Mouse (Mus musculus): ENCODE measurements around the gene Gm21985. TPM values are rescaled to one million over a fixed set of nuclear protein-coding genes. Genes with fewer than 3 reads are reported as not detected.
"Not testable (repeated sequence)": the region's sequence is repeated elsewhere in the genome, so short reads cannot be mapped to it uniquely, and the experiment has no call there.

The Gm21985 gene
- polyA plus RNA-seq, 1 experiment from 2014 or later, result not detected

DNA sequence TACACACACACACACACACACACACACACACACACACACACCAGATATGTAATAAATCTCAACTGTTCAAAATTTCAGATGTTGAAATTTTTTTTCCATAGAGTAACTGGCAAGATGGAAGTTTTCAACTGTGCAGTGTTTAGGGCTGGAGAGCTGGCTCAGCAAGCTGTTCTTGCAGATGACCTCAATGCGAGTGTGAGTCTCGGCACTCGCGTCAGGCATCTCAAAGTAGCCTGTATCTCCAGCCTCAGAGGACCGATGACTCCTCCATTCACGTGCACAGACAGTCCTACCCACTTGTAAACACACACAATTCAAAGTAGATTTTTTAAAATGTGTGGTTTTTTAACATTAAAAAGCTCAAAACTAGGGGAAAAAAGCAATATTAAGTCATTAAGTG lies 7.4 kb downstream of the Gm21985 start:
- H3K4me1 ChIP-seq (replicated peaks; ENCODE audit: control insufficient read depth, insufficient read depth, low read length), result no peaks in the 10 kb centered on the region
- H3K9ac ChIP-seq (ENCODE audit: low read length), result no peak overlapping the region
- no peak overlapping the region for H3K27ac ChIP-seq (ENCODE audit: low read depth)
- WGBS, result 92% methylated on average over 6 of the region's 6 CpGs
- H3K9me3 ChIP-seq (ENCODE audit: control insufficient read depth, low read length), result no peaks in the 10 kb centered on the region
- no peak for ATAC-seq (replicated peaks; ENCODE audit: low FRiP score, low TSS enrichment, low read depth)
- H3K36me3 ChIP-seq (ENCODE audit: control insufficient read depth, insufficient read depth, low read length), result no peaks in the 10 kb centered on the region
- H3K4me2 ChIP-seq (ENCODE audit: low read length), result no peak overlapping the region
- H3K27me3 ChIP-seq (replicated peaks; ENCODE audit: control insufficient read depth, insufficient read depth, low read length), result no peaks in the 10 kb centered on the region
- DNase-seq (ENCODE audit: low spot score), result no peak
- no peak overlapping the region for H3K4me3 ChIP-seq (ENCODE audit: low read depth, low read length)

DNA sequence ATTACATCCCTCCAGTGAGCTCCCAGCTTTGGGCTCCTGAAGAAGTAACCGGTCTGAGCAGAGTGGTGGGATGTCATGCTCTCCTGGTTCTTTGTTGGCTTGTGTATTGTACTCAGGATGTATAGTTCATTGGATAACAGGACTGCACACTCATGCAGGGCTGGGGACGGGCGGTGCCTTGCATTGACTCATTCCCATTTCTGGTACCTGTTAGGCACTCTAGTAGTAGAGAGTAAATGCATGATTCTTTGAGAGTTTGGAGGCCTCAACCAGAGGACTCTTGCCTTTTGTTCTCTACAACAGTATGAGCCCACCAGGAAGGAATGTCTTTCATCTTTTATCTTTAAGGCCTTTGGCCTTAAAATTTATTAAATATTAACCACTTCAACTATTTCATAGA lies 10.8 kb downstream of the Gm21985 start:
- no peak overlapping the region for H3K27ac ChIP-seq (ENCODE audit: low read depth)

DNA sequence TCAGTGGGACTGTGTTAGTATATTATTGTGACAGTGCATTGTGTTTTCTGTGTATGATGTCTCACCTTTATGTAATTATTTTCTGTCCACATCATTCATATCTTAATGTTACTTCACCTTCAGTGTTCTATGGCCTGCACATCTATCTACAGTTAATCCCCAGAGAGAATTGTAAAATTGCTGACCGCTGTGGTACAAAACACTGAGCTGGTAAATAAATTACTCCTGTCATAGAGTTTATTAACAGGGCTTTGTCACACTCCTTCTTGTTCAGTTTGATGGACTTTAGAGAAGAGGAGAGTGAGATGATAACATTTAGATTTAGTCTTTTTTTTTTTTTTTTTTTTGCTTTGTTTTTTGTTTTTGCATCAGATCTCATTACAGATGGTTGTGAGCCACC lies 16.7 kb downstream of the Gm21985 start:
- Histone ChIP-seq H3K27ac (ENCODE audit: low read depth) (no peak overlapping the region), H3K4me1 (replicated peaks; ENCODE audit: control insufficient read depth, insufficient read depth, low read length) (peaks cover 3% of the 10 kb centered on the region; the same call in 1 of the 2 replicates), H3K9me3 (ENCODE audit: control insufficient read depth, low read length) (no peaks in the 10 kb centered on the region), H3K9ac (ENCODE audit: low read length) (no peak overlapping the region), H3K36me3 (ENCODE audit: control insufficient read depth, insufficient read depth, low read length) (no peaks in the 10 kb centered on the region), H3K4me2 (ENCODE audit: low read length) (no peak overlapping the region), H3K27me3 (replicated peaks; ENCODE audit: control insufficient read depth, insufficient read depth, low read length) (no peaks in the 10 kb centered on the region), H3K4me3 (ENCODE audit: low read depth, low read length) (no peak overlapping the region)
- no peak for ATAC-seq (replicated peaks; ENCODE audit: low FRiP score, low TSS enrichment, low read depth)
- 94% methylated on average over 1 of the region's 1 CpGs for WGBS
- DNase-seq (ENCODE audit: low spot score), result no peak

More for the DNA sequence above, 10.8 kb downstream of the Gm21985 start:
- WGBS, result 73% methylated on average over 3 of the region's 3 CpGs
- no peaks in the 10 kb centered on the region for H3K27me3 ChIP-seq (replicated peaks; ENCODE audit: control insufficient read depth, insufficient read depth, low read length)
- no peaks in the 10 kb centered on the region for H3K36me3 ChIP-seq (ENCODE audit: control insufficient read depth, insufficient read depth, low read length)
- H3K9me3 ChIP-seq (ENCODE audit: control insufficient read depth, low read length), result no peaks in the 10 kb centered on the region
- no peak overlapping the region for H3K4me3 ChIP-seq (ENCODE audit: low read depth, low read length)
- no peaks in the 10 kb centered on the region for H3K4me1 ChIP-seq (replicated peaks; ENCODE audit: control insufficient read depth, insufficient read depth, low read length)
- H3K9ac ChIP-seq (ENCODE audit: low read length), result no peak overlapping the region
- H3K4me2 ChIP-seq (ENCODE audit: low read length), result no peak overlapping the region
- ATAC-seq (replicated peaks; ENCODE audit: low FRiP score, low TSS enrichment, low read depth) (peak; percentile 58; the same call in 1 of the 2 replicates), DNase-seq (ENCODE audit: low spot score) (no peak)

DNA sequence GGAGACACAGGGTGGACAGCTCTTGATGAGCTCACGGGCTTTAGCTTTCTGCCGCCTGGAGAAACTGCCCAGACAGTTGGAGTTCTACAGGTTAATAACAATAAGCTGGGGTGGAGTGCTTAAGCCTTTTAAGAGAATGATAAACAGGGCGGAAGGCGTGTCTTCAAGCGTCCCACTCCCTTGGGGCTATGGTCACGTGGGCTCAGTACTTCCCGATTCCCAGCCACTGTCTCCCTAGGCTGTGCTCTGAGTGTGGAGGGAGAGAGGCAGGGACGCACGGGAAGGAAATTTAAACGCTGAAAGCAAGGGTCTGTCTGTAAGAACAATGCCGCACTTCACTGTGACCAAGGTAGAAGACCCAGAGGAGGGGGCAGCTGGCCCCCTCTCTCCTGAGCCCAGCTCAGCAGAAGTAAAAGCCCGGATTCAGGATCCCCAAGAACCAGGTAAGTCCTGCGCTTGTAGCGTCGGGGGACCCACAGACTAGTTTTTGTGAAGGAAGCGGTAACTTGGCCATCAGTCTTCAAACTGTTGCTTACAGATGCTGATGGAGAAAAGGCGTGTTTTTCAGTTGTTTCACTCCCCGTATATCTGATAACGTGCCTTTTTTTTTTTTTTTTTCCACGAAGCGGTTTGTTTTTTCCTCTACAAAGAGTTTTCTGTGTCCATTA lies 18.4 kb downstream of the Gm21985 start:
- Histone ChIP-seq H3K9me3 (ENCODE audit: control insufficient read depth, low read length) (no peaks in the 10 kb centered on the region), H3K4me2 (ENCODE audit: low read length) (peak overlapping the region; percentile 67), H3K27ac (ENCODE audit: low read depth) (no peak overlapping the region), H3K4me1 (replicated peaks; ENCODE audit: control insufficient read depth, insufficient read depth, low read length) (peaks cover 3% of the 10 kb centered on the region; the same call in 1 of the 2 replicates), H3K9ac (ENCODE audit: low read length) (peak overlapping the region; percentile 48), H3K4me3 (ENCODE audit: low read depth, low read length) (peak overlapping the region; percentile 47), H3K27me3 (replicated peaks; ENCODE audit: control insufficient read depth, insufficient read depth, low read length) (no peaks in the 10 kb centered on the region), H3K36me3 (ENCODE audit: control insufficient read depth, insufficient read depth, low read length) (no peaks in the 10 kb centered on the region)
- ATAC-seq (replicated peaks; ENCODE audit: low FRiP score, low TSS enrichment, low read depth), result peak; percentile 91
- under 1% methylated on average over 21 of the region's 21 CpGs for WGBS
- peak; percentile 78 for DNase-seq (ENCODE audit: low spot score)

DNA sequence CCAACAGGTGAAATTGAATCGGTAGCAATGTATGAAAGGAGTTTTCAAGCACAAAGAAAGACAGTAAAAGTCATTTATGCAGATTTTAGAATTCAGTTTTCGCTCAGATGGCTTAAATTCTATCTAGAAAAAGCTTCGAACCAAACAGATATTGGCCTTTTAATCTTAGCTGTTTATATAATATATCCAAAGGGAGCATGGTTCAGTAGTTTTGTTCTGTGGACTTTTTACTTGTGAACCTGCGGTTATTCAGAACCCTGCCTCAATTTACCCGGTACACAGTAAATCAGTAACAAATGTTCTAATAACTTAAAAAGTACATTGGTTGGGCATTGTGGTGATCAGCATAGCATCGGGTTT lies 18.9 kb downstream of the Gm21985 start:
- peaks cover 3% of the 10 kb centered on the region; the same call in 1 of the 2 replicates for H3K4me1 ChIP-seq (replicated peaks; ENCODE audit: control insufficient read depth, insufficient read depth, low read length)
- no peak overlapping the region for H3K27ac ChIP-seq (ENCODE audit: low read depth)
- DNase-seq (ENCODE audit: low spot score), result no peak
- H3K4me2 ChIP-seq (ENCODE audit: low read length), result peak overlapping the region; percentile 67
- no peaks in the 10 kb centered on the region for H3K27me3 ChIP-seq (replicated peaks; ENCODE audit: control insufficient read depth, insufficient read depth, low read length)
- 53% methylated on average over 6 of the region's 6 CpGs for WGBS
- no peak for ATAC-seq (replicated peaks; ENCODE audit: low FRiP score, low TSS enrichment, low read depth)
- peak overlapping the region; percentile 47 for H3K4me3 ChIP-seq (ENCODE audit: low read depth, low read length)
- H3K36me3 ChIP-seq (ENCODE audit: control insufficient read depth, insufficient read depth, low read length), result no peaks in the 10 kb centered on the region
- peak overlapping the region; percentile 48 for H3K9ac ChIP-seq (ENCODE audit: low read length)
- H3K9me3 ChIP-seq (ENCODE audit: control insufficient read depth, low read length), result no peaks in the 10 kb centered on the region

DNA sequence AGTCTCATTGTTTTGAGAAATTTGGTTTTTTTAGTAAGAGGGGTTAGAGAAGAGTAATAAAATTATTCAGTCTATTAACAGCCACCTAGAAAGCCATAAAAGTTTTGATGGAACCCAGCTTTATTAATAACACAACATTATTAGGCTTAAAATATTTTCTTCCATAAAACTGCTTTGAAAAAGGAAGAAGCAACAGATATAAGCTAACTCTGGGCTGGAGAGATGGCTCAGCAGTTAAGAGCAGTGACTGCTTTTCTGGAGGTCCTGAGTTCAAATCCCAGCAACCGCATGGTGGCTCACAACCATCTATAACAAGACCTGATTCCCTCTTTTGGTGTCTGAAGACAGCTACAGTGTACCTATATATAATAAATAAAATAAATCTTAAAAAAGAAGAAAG lies 19.9 kb downstream of the Gm21985 start:
- H3K27ac ChIP-seq (ENCODE audit: low read depth); ATAC-seq (replicated peaks; ENCODE audit: low FRiP score, low TSS enrichment, low read depth); H3K27me3 ChIP-seq (replicated peaks; ENCODE audit: control insufficient read depth, insufficient read depth, low read length); H3K4me1 ChIP-seq (replicated peaks; ENCODE audit: control insufficient read depth, insufficient read depth, low read length); H3K4me2 ChIP-seq (ENCODE audit: low read length); H3K9me3 ChIP-seq (ENCODE audit: control insufficient read depth, low read length); H3K4me3 ChIP-seq (ENCODE audit: low read depth, low read length); H3K9ac ChIP-seq (ENCODE audit: low read length); H3K36me3 ChIP-seq (ENCODE audit: control insufficient read depth, insufficient read depth, low read length); DNase-seq (ENCODE audit: low spot score): not testable (repeated sequence)
- WGBS, result 90% methylated on average over 1 of the region's 1 CpGs

DNA sequence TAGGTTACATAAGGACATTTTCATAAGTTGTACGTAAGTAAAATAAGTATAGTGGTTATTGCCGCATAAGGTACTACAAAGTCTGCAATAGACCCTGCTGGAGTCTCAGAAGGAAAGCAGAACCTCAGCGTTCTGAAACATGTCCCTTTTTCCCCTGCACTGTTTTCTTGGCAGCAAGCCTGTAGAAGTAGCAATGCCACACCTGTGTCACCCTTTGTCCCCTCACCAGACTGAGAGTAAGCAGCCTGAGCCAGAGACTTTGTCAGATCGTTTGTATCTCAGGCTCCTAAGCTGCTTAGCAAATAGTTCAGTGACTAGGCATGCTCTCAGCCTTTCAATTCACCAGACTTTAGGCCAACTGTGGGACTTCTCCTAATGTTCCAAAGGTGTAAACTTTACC lies 20.9 kb downstream of the Gm21985 start:
- Histone ChIP-seq H3K4me2 (ENCODE audit: low read length) (no peak overlapping the region), H3K4me1 (replicated peaks; ENCODE audit: control insufficient read depth, insufficient read depth, low read length) (peaks cover 3% of the 10 kb centered on the region; the same call in 1 of the 2 replicates), H3K27ac (ENCODE audit: low read depth) (no peak overlapping the region), H3K9ac (ENCODE audit: low read length) (no peak overlapping the region), H3K4me3 (ENCODE audit: low read depth, low read length) (no peak overlapping the region), H3K9me3 (ENCODE audit: control insufficient read depth, low read length) (no peaks in the 10 kb centered on the region), H3K27me3 (replicated peaks; ENCODE audit: control insufficient read depth, insufficient read depth, low read length) (no peaks in the 10 kb centered on the region), H3K36me3 (ENCODE audit: control insufficient read depth, insufficient read depth, low read length) (no peaks in the 10 kb centered on the region)
- WGBS, result 62% methylated on average over 4 of the region's 4 CpGs
- ATAC-seq (replicated peaks; ENCODE audit: low FRiP score, low TSS enrichment, low read depth), result peak; percentile 54; the same call in 1 of the 2 replicates
- no peak for DNase-seq (ENCODE audit: low spot score)

DNA sequence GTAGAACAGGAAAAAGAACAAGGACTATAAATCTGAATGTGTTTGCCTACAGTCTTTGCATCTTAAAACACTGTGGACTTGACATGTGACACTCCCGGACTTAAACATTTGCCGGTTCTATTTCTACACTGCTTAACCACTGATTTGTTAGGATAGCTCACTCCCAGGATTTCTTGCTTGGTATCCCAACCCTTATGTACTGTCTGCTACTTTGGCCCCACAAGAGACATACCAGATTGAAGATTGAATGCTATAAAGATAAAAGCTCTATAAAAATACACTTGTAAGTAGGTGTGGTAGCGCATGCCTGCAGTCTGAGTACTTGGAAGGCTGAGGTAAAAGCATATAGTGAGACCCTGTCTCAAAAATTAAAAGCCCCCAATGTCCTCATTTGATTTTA lies 23.4 kb downstream of the Gm21985 start:
- H3K4me3 ChIP-seq (ENCODE audit: low read depth, low read length), result no peak overlapping the region
- no peaks in the 10 kb centered on the region for H3K9me3 ChIP-seq (ENCODE audit: control insufficient read depth, low read length)
- DNase-seq (ENCODE audit: low spot score) (no peak), ATAC-seq (replicated peaks; ENCODE audit: low FRiP score, low TSS enrichment, low read depth) (no peak; the same call in 1 of the 2 replicates)
- no peaks in the 10 kb centered on the region for H3K27me3 ChIP-seq (replicated peaks; ENCODE audit: control insufficient read depth, insufficient read depth, low read length)
- no peak overlapping the region for H3K27ac ChIP-seq (ENCODE audit: low read depth)
- no peak overlapping the region for H3K9ac ChIP-seq (ENCODE audit: low read length)
- no peaks in the 10 kb centered on the region for H3K4me1 ChIP-seq (replicated peaks; ENCODE audit: control insufficient read depth, insufficient read depth, low read length)
- H3K36me3 ChIP-seq (ENCODE audit: control insufficient read depth, insufficient read depth, low read length), result no peaks in the 10 kb centered on the region
- no peak overlapping the region for H3K4me2 ChIP-seq (ENCODE audit: low read length)
- WGBS, result 72% methylated on average over 3 of the region's 3 CpGs

DNA sequence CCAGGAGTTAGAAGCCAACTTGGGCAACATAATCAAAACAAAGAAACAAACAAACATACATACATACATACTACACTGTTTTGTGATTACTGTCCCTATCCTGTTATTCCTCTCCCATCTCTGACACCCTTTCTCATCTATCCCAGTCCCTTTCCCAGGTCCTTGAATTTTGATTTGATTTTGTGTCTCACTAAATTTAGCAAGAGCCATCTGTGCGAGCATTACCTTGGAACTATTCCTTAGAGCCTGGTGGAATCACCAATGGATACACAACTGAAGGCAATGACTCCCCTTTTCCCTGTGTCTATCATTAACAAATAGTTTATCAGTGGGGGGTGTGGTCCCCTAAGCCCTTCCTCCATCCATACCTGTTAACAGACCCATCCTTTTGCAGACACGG lies 26.7 kb downstream of the Gm21985 start:
- Histone ChIP-seq H3K4me3 (ENCODE audit: low read depth, low read length) (no peak overlapping the region), H3K9me3 (ENCODE audit: control insufficient read depth, low read length) (no peaks in the 10 kb centered on the region), H3K27me3 (replicated peaks; ENCODE audit: control insufficient read depth, insufficient read depth, low read length) (no peaks in the 10 kb centered on the region), H3K36me3 (ENCODE audit: control insufficient read depth, insufficient read depth, low read length) (no peaks in the 10 kb centered on the region), H3K4me2 (ENCODE audit: low read length) (no peak overlapping the region), H3K4me1 (replicated peaks; ENCODE audit: control insufficient read depth, insufficient read depth, low read length) (no peaks in the 10 kb centered on the region), H3K27ac (ENCODE audit: low read depth) (no peak overlapping the region), H3K9ac (ENCODE audit: low read length) (no peak overlapping the region)
- 88% methylated on average over 2 of the region's 2 CpGs for WGBS
- ATAC-seq (replicated peaks; ENCODE audit: low FRiP score, low TSS enrichment, low read depth), result no peak
- DNase-seq (ENCODE audit: low spot score), result no peak
